Mouse (Mus musculus) stomach, postnatal 0 days (tissue): Measurements from ENCODE around the gene Ccdc34.

Experiments
- CTCF ChIP-seq: IDR thresholded peaks from 2 replicates; pipeline ENCODE4 v1.5.1; 2016; ENCODE audit warnings: antibody characterized with exemption, low read depth, mild to moderate bottlenecking, moderate library complexity
- EP300 ChIP-seq: optimal IDR thresholded peaks from 2 replicates; pipeline ENCODE3; 2016; ENCODE audit warnings: antibody characterized with exemption

DNA sequence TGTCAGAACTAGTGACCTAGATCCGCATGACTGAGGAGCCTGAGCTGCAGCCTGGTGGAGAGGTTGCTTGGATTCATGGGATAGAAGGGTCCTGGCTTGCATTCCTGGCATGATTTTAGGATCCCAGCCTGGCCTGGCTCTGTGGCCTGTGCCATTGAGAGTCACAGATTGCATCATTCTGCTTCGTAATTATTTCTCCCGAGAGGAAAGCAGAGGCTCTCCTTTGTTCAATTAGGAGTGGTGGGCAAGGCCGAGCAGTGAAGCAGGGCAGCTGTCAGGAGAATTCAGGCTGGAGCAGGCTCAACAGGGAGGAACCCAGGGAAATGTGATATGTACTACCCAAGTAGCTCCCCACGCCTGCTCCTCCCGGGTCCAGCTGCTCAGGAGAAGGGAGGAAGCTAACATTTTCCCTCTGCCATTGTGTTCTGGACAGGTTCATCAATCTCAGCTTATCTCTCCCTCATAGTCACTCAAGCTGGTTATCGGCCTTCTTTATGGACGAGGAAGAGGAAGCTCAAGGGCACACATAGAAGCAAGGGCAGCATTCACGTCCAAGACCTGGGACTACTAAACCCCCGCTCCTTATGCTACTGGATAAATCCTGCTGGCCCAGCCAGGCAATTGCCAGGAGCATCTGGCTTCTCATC lies 162.2 kb downstream of the Ccdc34 start:
- no peak for TF ChIP-seq CTCF
- no peak for TF ChIP-seq EP300
